Mouse (Mus musculus): ENCODE results near the gene Tmem181a.
"Not testable (repeated sequence)": the region's sequence is repeated elsewhere in the genome, so short reads cannot be mapped to it uniquely, and the experiment has no call there.

GRCm38 (mm10) chr17:6328997-6329396 lies 72.3 kb downstream of the Tmem181a start:
- TF ChIP-seq CTCF (IDR thresholded peaks at IDR 0.05; ENCODE audit: control insufficient read depth, insufficient read depth, low read length); POLR2A (IDR thresholded peaks at IDR 0.05; ENCODE audit: borderline replicate concordance, control insufficient read depth, low read depth, low read length): not testable (repeated sequence)
